Mouse (Mus musculus): Measurements from ENCODE around the gene Irf2bpl. TPM values are rescaled to one million over a fixed set of nuclear protein-coding genes. Genes with fewer than 3 reads are reported as not detected.

Irf2bpl gene
- polyA plus RNA-seq, 1 experiment from 2014 or later = 47.6 TPM

DNA sequence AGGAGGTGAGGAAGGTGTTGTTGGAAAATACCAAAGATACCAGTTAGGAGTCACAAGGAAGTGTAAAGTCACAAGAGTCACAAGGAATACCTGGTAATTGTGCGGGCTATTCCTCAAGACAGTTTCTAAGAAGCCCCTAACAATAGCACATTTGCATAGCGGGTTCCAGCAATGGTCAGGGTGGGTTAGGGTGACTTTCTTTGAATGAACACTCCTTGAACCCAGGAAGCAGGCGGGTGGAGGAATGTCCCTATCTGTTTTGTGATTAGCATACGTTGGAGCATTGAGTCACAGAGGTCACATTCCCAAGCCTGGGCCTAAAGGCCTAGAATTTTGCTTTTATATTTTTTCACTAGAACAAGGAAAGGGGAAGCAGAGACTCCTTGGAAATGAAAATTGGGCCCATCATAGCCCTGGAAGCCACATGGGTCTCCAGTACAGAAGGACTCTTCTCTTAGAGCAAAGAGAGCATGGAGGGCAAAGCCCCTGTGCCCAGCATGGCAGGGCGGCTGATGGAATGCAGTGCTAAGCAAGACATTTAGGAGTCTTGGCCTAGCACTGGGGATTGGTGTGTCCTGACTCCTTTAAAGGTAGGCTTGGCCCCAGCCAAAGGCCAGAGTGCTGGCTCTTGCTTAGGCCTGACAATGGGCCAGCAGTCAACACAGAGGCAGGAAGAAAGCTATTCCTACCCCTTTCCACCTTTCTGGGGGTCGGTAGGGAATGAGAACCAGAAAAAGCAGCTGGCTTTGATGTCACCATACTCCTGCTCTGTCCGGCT, 32.4 kb upstream of the Irf2bpl start:
- H3K36me3 ChIP-seq (ENCODE audit: control insufficient read depth, insufficient read depth, low read length) = no peaks in the 10 kb centered on the region
- peaks cover 27% of the 10 kb centered on the region for H3K4me1 ChIP-seq (ENCODE audit: control insufficient read depth, insufficient read depth, low read length)
- H3K9ac ChIP-seq (replicated peaks; ENCODE audit: low read depth, low read length) = no peak overlapping the region
- WGBS = 85% methylated on average over 7 of the region's 7 CpGs
- H3K27ac ChIP-seq (ENCODE audit: low read depth, low read length) = peak overlapping the region; percentile 90
- H3K27me3 ChIP-seq (ENCODE audit: control insufficient read depth, insufficient read depth, low read length) = no peaks in the 10 kb centered on the region
- no peak overlapping the region for H3K4me2 ChIP-seq (ENCODE audit: low read depth, low read length)
- H3K4me3 ChIP-seq (ENCODE audit: low read depth, low read length) = no peak overlapping the region
- H3K9me3 ChIP-seq (ENCODE audit: control insufficient read depth, low read length) = no peaks in the 10 kb centered on the region
- ATAC-seq (ENCODE audit: low read depth) = no peak

DNA sequence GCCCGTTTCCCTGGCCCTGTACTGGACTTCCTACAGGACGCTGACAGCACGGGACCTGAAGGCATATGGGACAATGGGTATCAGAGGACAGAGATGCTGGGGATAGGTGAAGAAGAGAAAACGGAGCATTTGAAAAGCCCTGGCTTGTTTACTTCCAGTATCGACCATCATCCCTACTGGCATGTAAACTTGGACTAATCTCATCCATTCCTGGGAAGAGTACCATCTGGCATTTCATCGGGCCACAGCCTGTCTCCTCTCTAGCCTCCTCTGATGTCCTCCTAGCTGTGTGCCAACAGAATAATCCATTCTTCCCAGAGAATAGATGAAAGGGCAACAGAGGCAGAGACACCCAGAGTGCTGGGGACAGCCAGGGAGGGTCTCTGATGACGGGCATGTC, 31.0 kb upstream of the Irf2bpl start:
- no peak overlapping the region for H3K27ac ChIP-seq (ENCODE audit: low read depth, low read length)
- peaks cover 37% of the 10 kb centered on the region for H3K4me1 ChIP-seq (ENCODE audit: control insufficient read depth, insufficient read depth, low read length)
- 84% methylated on average over 7 of the region's 7 CpGs for WGBS
- H3K9me3 ChIP-seq (ENCODE audit: control insufficient read depth, low read length) = no peaks in the 10 kb centered on the region
- no peaks in the 10 kb centered on the region for H3K36me3 ChIP-seq (ENCODE audit: control insufficient read depth, insufficient read depth, low read length)
- H3K9ac ChIP-seq (replicated peaks; ENCODE audit: low read depth, low read length) = no peak overlapping the region
- H3K4me2 ChIP-seq (ENCODE audit: low read depth, low read length) = no peak overlapping the region
- ATAC-seq (ENCODE audit: low read depth) = no peak
- no peak overlapping the region for H3K4me3 ChIP-seq (ENCODE audit: low read depth, low read length)
- no peaks in the 10 kb centered on the region for H3K27me3 ChIP-seq (ENCODE audit: control insufficient read depth, insufficient read depth, low read length)

DNA sequence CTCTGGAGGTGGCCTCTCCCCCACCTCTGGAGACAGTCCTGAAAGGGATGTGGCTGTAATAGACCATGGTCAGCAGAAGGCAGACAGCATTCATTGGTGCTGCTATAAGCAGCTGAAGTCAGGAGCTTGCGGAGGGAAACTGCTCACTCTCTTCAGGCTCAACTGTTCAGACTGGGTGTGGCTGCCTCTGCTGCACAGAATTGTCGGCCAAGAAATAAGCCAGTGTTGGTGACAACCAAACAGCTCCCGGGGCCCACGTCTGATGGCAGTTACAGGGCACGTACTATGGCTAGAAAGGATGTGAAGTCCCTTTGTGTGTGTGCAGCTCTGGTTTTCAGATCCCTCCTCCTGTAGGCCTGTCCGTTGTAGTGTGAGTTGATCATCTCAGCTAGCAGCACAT, 30.2 kb upstream of the Irf2bpl start:
- H3K4me1 ChIP-seq (ENCODE audit: control insufficient read depth, insufficient read depth, low read length) = peaks cover 37% of the 10 kb centered on the region
- H3K9ac ChIP-seq (replicated peaks; ENCODE audit: low read depth, low read length) = no peak overlapping the region

DNA sequence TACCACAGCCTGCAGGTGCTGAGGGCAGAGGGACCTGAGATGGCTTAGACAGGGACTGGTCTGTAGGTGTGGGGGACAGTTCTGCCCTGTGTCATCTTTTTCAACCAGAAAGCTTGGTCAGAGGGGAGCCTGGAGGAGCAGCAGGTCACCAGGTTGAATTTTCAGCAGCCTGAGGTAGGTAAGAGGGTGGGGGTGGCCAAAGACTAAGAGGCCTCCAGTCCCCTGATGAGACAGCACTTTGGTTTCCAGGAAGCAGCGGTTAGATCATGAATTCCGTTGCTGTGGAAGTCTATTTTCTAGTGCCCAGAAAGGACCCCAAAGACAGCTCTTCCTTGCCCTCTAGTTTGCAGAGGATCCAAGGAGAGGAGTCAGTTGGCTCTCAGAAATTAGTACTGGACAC, 29.8 kb upstream of the Irf2bpl start:
- Histone ChIP-seq H3K9ac (replicated peaks; ENCODE audit: low read depth, low read length) (no peak overlapping the region), H3K27me3 (ENCODE audit: control insufficient read depth, insufficient read depth, low read length) (no peaks in the 10 kb centered on the region), H3K36me3 (ENCODE audit: control insufficient read depth, insufficient read depth, low read length) (no peaks in the 10 kb centered on the region), H3K4me1 (ENCODE audit: control insufficient read depth, insufficient read depth, low read length) (peaks cover 36% of the 10 kb centered on the region), H3K4me3 (ENCODE audit: low read depth, low read length) (no peak overlapping the region), H3K4me2 (ENCODE audit: low read depth, low read length) (no peak overlapping the region), H3K9me3 (ENCODE audit: control insufficient read depth, low read length) (no peaks in the 10 kb centered on the region), H3K27ac (ENCODE audit: low read depth, low read length) (0 out of 2 replicates have a peak overlapping the region, but pooled peaks have one; percentile 16)
- 64% methylated on average over 2 of the region's 2 CpGs for WGBS
- no peak for ATAC-seq (ENCODE audit: low read depth)

More for the DNA sequence above, 30.2 kb upstream of the Irf2bpl start:
- H3K27ac ChIP-seq (ENCODE audit: low read depth, low read length) = no peak overlapping the region
- 61% methylated on average over 6 of the region's 6 CpGs for WGBS
- H3K4me2 ChIP-seq (ENCODE audit: low read depth, low read length) = no peak overlapping the region
- H3K36me3 ChIP-seq (ENCODE audit: control insufficient read depth, insufficient read depth, low read length) = no peaks in the 10 kb centered on the region
- no peaks in the 10 kb centered on the region for H3K27me3 ChIP-seq (ENCODE audit: control insufficient read depth, insufficient read depth, low read length)
- H3K4me3 ChIP-seq (ENCODE audit: low read depth, low read length) = no peak overlapping the region
- no peak for ATAC-seq (ENCODE audit: low read depth)
- no peaks in the 10 kb centered on the region for H3K9me3 ChIP-seq (ENCODE audit: control insufficient read depth, low read length)

DNA sequence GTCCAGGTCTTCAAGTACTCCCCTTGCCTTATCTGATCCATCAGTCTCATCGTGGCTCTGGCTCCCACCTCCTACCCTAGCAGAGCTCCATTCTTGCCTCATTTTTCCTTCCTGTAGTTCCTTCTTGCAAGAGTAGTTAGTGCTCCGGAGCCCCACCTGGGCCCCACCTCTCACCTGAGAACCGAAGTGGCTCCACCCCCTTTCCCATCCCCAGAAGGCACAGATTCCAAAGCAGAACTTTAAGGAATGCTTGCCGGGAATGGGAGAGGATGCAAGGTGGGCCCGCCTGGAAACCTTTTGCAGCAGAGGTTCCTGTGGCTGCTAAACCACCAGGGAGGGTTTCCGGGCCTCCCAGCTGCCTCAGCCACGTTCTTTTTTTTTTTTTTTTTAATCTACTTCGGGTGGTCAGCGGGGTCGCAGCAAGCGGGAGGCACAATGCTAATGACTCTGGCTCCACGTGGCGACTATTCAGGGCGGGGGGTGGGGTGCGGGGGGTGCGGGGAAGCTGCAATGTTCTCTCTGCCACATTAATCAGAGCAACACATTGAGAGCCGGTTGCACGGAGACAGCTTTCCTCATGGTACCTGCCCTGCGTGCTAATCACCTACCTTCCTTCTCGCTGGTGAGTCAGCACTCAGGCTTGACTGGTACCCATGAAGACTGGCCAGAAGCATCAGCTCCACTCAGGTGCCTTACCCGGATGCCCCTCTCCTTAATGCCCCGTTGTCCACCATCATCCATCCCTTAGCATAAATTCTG, 27.9 kb upstream of the Irf2bpl start:
- no peak overlapping the region for H3K9ac ChIP-seq (replicated peaks; ENCODE audit: low read depth, low read length)
- peak overlapping the region; percentile 21; the same call in 1 of the 2 replicates for H3K4me2 ChIP-seq (ENCODE audit: low read depth, low read length)
- no peaks in the 10 kb centered on the region for H3K36me3 ChIP-seq (ENCODE audit: control insufficient read depth, insufficient read depth, low read length)
- 0 out of 2 replicates have a peak, but pooled peaks have one; percentile 15 for ATAC-seq (ENCODE audit: low read depth)
- H3K9me3 ChIP-seq (ENCODE audit: control insufficient read depth, low read length) = no peaks in the 10 kb centered on the region
- H3K27me3 ChIP-seq (ENCODE audit: control insufficient read depth, insufficient read depth, low read length) = no peaks in the 10 kb centered on the region
- WGBS = 7% methylated on average over 22 of the region's 22 CpGs
- peak overlapping the region; percentile 87 for H3K27ac ChIP-seq (ENCODE audit: low read depth, low read length)
- H3K4me3 ChIP-seq (ENCODE audit: low read depth, low read length) = no peak overlapping the region
- peaks cover 18% of the 10 kb centered on the region for H3K4me1 ChIP-seq (ENCODE audit: control insufficient read depth, insufficient read depth, low read length)

DNA sequence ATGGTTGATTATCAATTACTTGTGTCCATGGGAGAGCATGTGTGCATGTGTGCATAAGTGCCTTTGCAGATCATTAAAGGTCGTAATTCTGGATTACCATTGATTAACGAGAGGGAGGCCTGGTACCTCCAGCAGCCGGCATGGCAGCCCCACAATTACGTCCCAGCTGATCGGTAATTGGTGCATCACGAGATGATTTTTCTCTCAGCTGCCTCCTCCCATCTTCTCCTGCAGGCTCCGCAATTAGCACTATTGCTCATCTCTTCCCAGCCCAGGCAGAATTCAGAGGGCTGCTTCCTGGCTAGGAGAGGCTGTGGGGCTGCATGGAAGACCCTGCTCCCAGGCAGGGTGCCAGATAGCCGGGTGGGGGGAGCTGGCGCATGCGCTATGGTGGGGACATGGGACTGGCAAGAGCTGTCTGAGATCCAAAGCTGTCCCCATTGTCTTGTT, 26.9 kb upstream of the Irf2bpl start:
- no peak overlapping the region for H3K4me3 ChIP-seq (ENCODE audit: low read depth, low read length)
- peaks cover 17% of the 10 kb centered on the region for H3K4me1 ChIP-seq (ENCODE audit: control insufficient read depth, insufficient read depth, low read length)
- WGBS = 8% methylated on average over 10 of the region's 10 CpGs
- H3K27me3 ChIP-seq (ENCODE audit: control insufficient read depth, insufficient read depth, low read length) = no peaks in the 10 kb centered on the region
- H3K27ac ChIP-seq (ENCODE audit: low read depth, low read length) = peak overlapping the region; percentile 87
- peak overlapping the region; percentile 32; the same call in 1 of the 2 replicates for H3K9ac ChIP-seq (replicated peaks; ENCODE audit: low read depth, low read length)
- H3K36me3 ChIP-seq (ENCODE audit: control insufficient read depth, insufficient read depth, low read length) = no peaks in the 10 kb centered on the region
- 0 out of 2 replicates have a peak overlapping the region, but pooled peaks have one; percentile 21 for H3K4me2 ChIP-seq (ENCODE audit: low read depth, low read length)
- H3K9me3 ChIP-seq (ENCODE audit: control insufficient read depth, low read length) = no peaks in the 10 kb centered on the region
- ATAC-seq (ENCODE audit: low read depth) = peak; percentile 92

DNA sequence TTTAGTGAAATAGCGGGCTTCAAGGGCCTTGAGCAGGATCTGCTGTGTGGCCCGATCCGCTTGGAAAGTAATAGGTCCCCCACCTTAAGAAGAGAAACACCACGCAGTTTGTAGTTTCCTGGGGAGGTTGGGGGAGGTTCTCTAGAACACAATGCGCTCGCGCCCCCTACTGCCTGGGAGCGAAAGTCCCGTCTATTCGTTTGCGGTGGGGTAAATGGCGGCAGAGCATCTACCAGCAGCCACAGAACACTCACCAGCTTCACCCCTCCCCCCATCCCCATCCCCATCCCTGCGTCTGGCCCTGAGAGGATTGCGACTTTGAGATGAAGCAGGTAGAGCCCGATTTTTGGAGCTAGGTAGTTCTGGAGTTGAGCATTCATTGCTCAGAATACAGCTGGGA, 21.8 kb upstream of the Irf2bpl start:
- peaks cover 5% of the 10 kb centered on the region; the same call in 1 of the 2 replicates for H3K4me1 ChIP-seq (ENCODE audit: control insufficient read depth, insufficient read depth, low read length)
- H3K4me3 ChIP-seq (ENCODE audit: low read depth, low read length) = no peak overlapping the region
- 4% methylated on average over 15 of the region's 15 CpGs for WGBS
- H3K27me3 ChIP-seq (ENCODE audit: control insufficient read depth, insufficient read depth, low read length) = no peaks in the 10 kb centered on the region
- no peaks in the 10 kb centered on the region for H3K9me3 ChIP-seq (ENCODE audit: control insufficient read depth, low read length)
- no peak overlapping the region for H3K4me2 ChIP-seq (ENCODE audit: low read depth, low read length)
- no peak overlapping the region for H3K27ac ChIP-seq (ENCODE audit: low read depth, low read length)
- no peak overlapping the region for H3K9ac ChIP-seq (replicated peaks; ENCODE audit: low read depth, low read length)
- ATAC-seq (ENCODE audit: low read depth) = no peak
- no peaks in the 10 kb centered on the region for H3K36me3 ChIP-seq (ENCODE audit: control insufficient read depth, insufficient read depth, low read length)

DNA sequence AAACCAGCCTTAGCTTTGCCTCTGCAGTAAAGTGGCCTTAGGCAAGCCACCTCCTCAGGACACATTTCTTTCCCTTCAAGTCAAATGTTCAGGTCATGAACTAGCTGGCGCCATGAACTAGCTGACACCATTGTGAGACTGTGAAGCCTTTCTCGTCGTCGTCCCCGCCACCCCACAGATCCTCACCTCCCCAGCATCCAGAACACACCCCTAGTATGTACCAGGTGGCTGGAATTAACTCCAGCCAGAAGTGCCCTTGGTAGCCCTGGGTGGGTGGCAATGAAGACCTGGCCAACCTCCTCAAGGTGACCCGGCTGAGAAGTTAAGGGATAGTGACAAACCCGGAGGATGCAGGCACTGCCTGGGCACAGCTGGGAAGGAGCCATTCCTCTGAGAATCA, 21.3 kb upstream of the Irf2bpl start:
- no peaks in the 10 kb centered on the region for H3K36me3 ChIP-seq (ENCODE audit: control insufficient read depth, insufficient read depth, low read length)
- H3K27me3 ChIP-seq (ENCODE audit: control insufficient read depth, insufficient read depth, low read length) = no peaks in the 10 kb centered on the region
- no peak overlapping the region for H3K4me3 ChIP-seq (ENCODE audit: low read depth, low read length)
- H3K4me1 ChIP-seq (ENCODE audit: control insufficient read depth, insufficient read depth, low read length) = no peaks in the 10 kb centered on the region; the same call in 1 of the 2 replicates
- no peak overlapping the region for H3K4me2 ChIP-seq (ENCODE audit: low read depth, low read length)
- no peak overlapping the region for H3K9ac ChIP-seq (replicated peaks; ENCODE audit: low read depth, low read length)
- no peaks in the 10 kb centered on the region for H3K9me3 ChIP-seq (ENCODE audit: control insufficient read depth, low read length)
- ATAC-seq (ENCODE audit: low read depth) = no peak
- H3K27ac ChIP-seq (ENCODE audit: low read depth, low read length) = 0 out of 2 replicates have a peak overlapping the region, but pooled peaks have one; percentile 12
- 66% methylated on average over 7 of the region's 7 CpGs for WGBS

DNA sequence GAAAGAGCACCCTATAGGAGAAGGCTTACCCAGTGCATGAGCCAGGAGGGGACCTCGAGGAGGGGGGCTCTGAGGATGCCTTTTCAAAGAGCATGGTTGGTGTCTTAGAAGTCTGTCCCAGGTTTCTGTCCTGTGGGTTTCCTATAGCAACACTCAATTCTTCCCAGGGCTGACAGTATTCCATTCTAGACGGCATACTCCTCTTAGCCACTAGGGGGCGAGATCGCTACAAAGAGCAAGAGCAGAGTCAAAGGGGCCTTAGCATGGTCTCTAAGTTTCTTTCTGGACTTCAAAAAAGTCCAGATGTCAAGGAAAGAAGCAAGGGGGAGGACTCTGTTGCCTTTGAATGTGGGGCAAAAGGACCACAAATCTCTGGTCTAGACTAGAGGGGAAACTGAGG, 20.6 kb upstream of the Irf2bpl start:
- H3K27ac ChIP-seq (ENCODE audit: low read depth, low read length) = no peak overlapping the region
- no peaks in the 10 kb centered on the region for H3K36me3 ChIP-seq (ENCODE audit: control insufficient read depth, insufficient read depth, low read length)
- 0 out of 2 replicates have a peak, but pooled peaks have one; percentile 20 for ATAC-seq (ENCODE audit: low read depth)
- H3K4me1 ChIP-seq (ENCODE audit: control insufficient read depth, insufficient read depth, low read length) = no peaks in the 10 kb centered on the region
- no peaks in the 10 kb centered on the region for H3K27me3 ChIP-seq (ENCODE audit: control insufficient read depth, insufficient read depth, low read length)
- 9% methylated on average over 4 of the region's 4 CpGs for WGBS
- H3K9ac ChIP-seq (replicated peaks; ENCODE audit: low read depth, low read length) = no peak overlapping the region
- no peak overlapping the region for H3K4me3 ChIP-seq (ENCODE audit: low read depth, low read length)
- no peaks in the 10 kb centered on the region for H3K9me3 ChIP-seq (ENCODE audit: control insufficient read depth, low read length)
- H3K4me2 ChIP-seq (ENCODE audit: low read depth, low read length) = no peak overlapping the region

Data from neural tube, embryonic 14.5 days (tissue).